Mouse (Mus musculus): ENCODE results near the gene Nfib.

GRCm38 (mm10) chr4:82709666-82710065, 4.1 kb upstream of the Nfib start:
- TF ChIP-seq POLR2A (IDR thresholded peaks at IDR 0.05; ENCODE audit: extremely low read depth, insufficient read depth, low read length) (no peak), CTCF (IDR thresholded peaks at IDR 0.05; ENCODE audit: low read depth, low read length) (no peak)

Data from liver, adult 2 months (tissue).